Mouse (Mus musculus): ENCODE measurements at regions not wholly inside any gene's neighbourhood (a gene's known extent, or its start where the extent isn't known, plus 50 kb on each side); places are given as distances from the start of the nearest gene placed in this dataset.

DNA sequence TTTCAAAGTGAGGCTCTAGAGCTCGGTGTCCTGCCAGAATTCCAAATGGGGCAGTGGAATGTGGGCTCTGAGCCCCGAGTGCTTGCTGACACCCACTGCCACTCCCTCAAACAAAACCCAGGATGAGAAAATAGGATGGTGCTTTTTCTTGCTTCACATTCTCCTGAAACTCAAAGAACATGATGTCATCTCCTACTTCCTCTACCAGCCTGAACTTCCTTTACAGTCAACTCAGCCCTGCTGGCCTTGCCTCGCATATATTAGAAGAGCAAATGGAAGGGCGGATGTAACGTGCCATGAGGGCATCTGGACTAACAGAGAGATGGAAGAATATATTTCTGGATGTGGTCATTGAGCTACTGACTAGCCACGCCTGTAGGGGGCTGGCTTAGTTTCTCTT is 309.6 kb downstream of the Rbm26 start:
- no peak for ATAC-seq (ENCODE audit: low read depth)
- Histone ChIP-seq H3K27me3 (ENCODE audit: control insufficient read depth, insufficient read depth, low read length) (no peaks in the 10 kb centered on the region), H3K27ac (ENCODE audit: low read depth, low read length) (no peak overlapping the region), H3K4me3 (ENCODE audit: low read depth, low read length) (no peak overlapping the region), H3K4me2 (ENCODE audit: low read depth, low read length) (no peak overlapping the region), H3K9ac (replicated peaks; ENCODE audit: low read depth, low read length) (no peak overlapping the region), H3K4me1 (ENCODE audit: control insufficient read depth, insufficient read depth, low read length) (no peaks in the 10 kb centered on the region), H3K36me3 (ENCODE audit: control insufficient read depth, insufficient read depth, low read length) (no peaks in the 10 kb centered on the region), H3K9me3 (ENCODE audit: control insufficient read depth, low read length) (no peaks in the 10 kb centered on the region)
- WGBS: 84% methylated on average over 6 of the region's 6 CpGs

GRCm38 (mm10) chr14:104863881-104864280 is 313.2 kb downstream of the Rbm26 start:
- H3K4me1 ChIP-seq (ENCODE audit: control insufficient read depth, insufficient read depth, low read length): no peaks in the 10 kb centered on the region
- peak; percentile 79 for ATAC-seq (ENCODE audit: low read depth)
- H3K36me3 ChIP-seq (ENCODE audit: control insufficient read depth, insufficient read depth, low read length): no peaks in the 10 kb centered on the region
- no peak overlapping the region for H3K9ac ChIP-seq (replicated peaks; ENCODE audit: low read depth, low read length)
- H3K27me3 ChIP-seq (ENCODE audit: control insufficient read depth, insufficient read depth, low read length): no peaks in the 10 kb centered on the region
- 43% methylated on average over 9 of the region's 9 CpGs for whole genome bisulfite sequencing
- H3K4me2 ChIP-seq (ENCODE audit: low read depth, low read length): no peak overlapping the region
- no peak overlapping the region for H3K27ac ChIP-seq (ENCODE audit: low read depth, low read length)
- no peak overlapping the region for H3K4me3 ChIP-seq (ENCODE audit: low read depth, low read length)
- no peaks in the 10 kb centered on the region for H3K9me3 ChIP-seq (ENCODE audit: control insufficient read depth, low read length)

GRCm38 (mm10) chr14:104855913-104856312 is 321.2 kb downstream of the Rbm26 start:
- 67% methylated on average over 1 of the region's 1 CpGs for WGBS
- ATAC-seq (ENCODE audit: low read depth): no peak
- Histone ChIP-seq H3K4me2 (ENCODE audit: low read depth, low read length) (no peak overlapping the region), H3K36me3 (ENCODE audit: control insufficient read depth, insufficient read depth, low read length) (no peaks in the 10 kb centered on the region), H3K4me1 (ENCODE audit: control insufficient read depth, insufficient read depth, low read length) (no peaks in the 10 kb centered on the region), H3K27me3 (ENCODE audit: control insufficient read depth, insufficient read depth, low read length) (no peaks in the 10 kb centered on the region), H3K9me3 (ENCODE audit: control insufficient read depth, low read length) (no peaks in the 10 kb centered on the region), H3K27ac (ENCODE audit: low read depth, low read length) (no peak overlapping the region), H3K9ac (replicated peaks; ENCODE audit: low read depth, low read length) (no peak overlapping the region), H3K4me3 (ENCODE audit: low read depth, low read length) (no peak overlapping the region)

DNA sequence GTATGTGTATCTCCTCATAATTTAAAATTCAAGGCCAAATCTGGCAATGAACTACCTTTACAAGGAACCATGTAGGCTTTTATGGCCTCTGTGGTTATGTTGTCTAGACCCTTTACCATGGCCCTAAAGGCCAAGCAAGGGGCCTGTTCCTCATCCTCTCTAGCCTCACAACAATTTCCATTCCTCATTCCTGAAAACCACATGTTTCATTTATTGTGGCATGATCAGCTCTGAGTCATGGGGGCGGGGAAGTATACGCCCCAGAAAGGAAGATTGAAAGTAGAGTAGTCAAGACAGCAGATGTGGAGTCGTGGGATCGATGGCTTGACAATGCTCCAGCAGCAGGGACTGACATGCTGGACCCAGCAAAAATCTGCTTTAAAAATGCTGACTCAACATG is 326.8 kb upstream of the Rnf219 start:
- WGBS: 92% methylated on average over 4 of the region's 4 CpGs

DNA sequence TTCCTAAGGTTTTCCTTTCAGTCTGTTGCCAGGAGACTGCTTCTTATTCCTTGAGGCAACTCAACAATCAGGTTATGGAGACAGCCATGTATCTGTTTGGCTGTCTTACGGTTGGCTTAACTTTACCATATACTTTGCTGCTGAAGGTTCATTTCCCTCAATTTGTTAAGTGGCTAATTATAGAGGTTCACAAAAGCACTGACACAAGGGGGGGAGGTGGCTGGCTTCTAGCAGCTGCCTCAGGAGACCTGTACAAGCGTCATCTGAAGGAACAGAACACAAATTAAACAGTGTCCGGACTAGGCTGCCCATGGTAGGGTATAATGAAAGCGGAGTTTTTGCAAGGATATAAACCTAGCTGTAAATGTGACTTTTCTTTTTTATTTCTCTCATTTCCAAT is 305.0 kb upstream of the Rnf219 start:
- Histone ChIP-seq H3K27me3 (ENCODE audit: control insufficient read depth, insufficient read depth, low read length) (no peaks in the 10 kb centered on the region), H3K9me3 (ENCODE audit: control insufficient read depth, low read length) (no peaks in the 10 kb centered on the region), H3K4me2 (ENCODE audit: low read depth, low read length) (no peak overlapping the region), H3K4me3 (ENCODE audit: low read depth, low read length) (no peak overlapping the region), H3K36me3 (ENCODE audit: control insufficient read depth, insufficient read depth, low read length) (no peaks in the 10 kb centered on the region), H3K4me1 (ENCODE audit: control insufficient read depth, insufficient read depth, low read length) (no peaks in the 10 kb centered on the region), H3K9ac (replicated peaks; ENCODE audit: low read depth, low read length) (no peak overlapping the region), H3K27ac (ENCODE audit: low read depth, low read length) (no peak overlapping the region)
- ATAC-seq (ENCODE audit: low read depth): no peak
- 16% methylated on average over 4 of the region's 4 CpGs for whole genome bisulfite sequencing

More for the DNA sequence above, 326.8 kb upstream of the Rnf219 start:
- Histone ChIP-seq H3K9ac (replicated peaks; ENCODE audit: low read depth, low read length) (no peak overlapping the region), H3K9me3 (ENCODE audit: control insufficient read depth, low read length) (no peaks in the 10 kb centered on the region), H3K27me3 (ENCODE audit: control insufficient read depth, insufficient read depth, low read length) (no peaks in the 10 kb centered on the region), H3K4me2 (ENCODE audit: low read depth, low read length) (no peak overlapping the region), H3K4me1 (ENCODE audit: control insufficient read depth, insufficient read depth, low read length) (no peaks in the 10 kb centered on the region), H3K27ac (ENCODE audit: low read depth, low read length) (no peak overlapping the region), H3K36me3 (ENCODE audit: control insufficient read depth, insufficient read depth, low read length) (no peaks in the 10 kb centered on the region), H3K4me3 (ENCODE audit: low read depth, low read length) (no peak overlapping the region)
- ATAC-seq (ENCODE audit: low read depth): no peak

DNA sequence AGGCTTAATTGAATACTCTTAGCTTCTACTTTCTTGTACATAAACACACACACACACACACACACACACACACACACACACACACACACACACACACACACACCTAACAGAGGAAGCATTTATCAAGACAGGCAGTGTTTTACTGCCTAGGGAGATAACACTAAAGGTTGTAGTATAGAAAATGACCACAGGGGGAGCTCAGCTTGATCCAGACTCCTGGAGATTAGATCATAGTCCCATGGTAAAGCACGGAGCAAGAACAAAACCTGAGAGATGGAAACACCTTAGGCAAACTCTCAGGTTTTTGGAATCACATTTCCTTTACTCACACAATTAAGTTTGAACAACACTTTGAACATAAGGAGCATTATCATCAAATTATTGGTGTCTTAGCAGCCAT is 302.5 kb upstream of the Rnf219 start:
- H3K4me1 ChIP-seq (ENCODE audit: control insufficient read depth, insufficient read depth, low read length): no peaks in the 10 kb centered on the region
- H3K4me2 ChIP-seq (ENCODE audit: low read depth, low read length): no peak overlapping the region
- H3K9ac ChIP-seq (replicated peaks; ENCODE audit: low read depth, low read length): no peak overlapping the region
- H3K4me3 ChIP-seq (ENCODE audit: low read depth, low read length): no peak overlapping the region
- no peak overlapping the region for H3K27ac ChIP-seq (ENCODE audit: low read depth, low read length)
- no peaks in the 10 kb centered on the region for H3K27me3 ChIP-seq (ENCODE audit: control insufficient read depth, insufficient read depth, low read length)
- WGBS: 52% methylated on average over 1 of the region's 1 CpGs
- no peak for ATAC-seq (ENCODE audit: low read depth)
- H3K36me3 ChIP-seq (ENCODE audit: control insufficient read depth, insufficient read depth, low read length): no peaks in the 10 kb centered on the region
- H3K9me3 ChIP-seq (ENCODE audit: control insufficient read depth, low read length): no peaks in the 10 kb centered on the region

GRCm38 (mm10) chr14:104824224-104824623 is 301.8 kb upstream of the Rnf219 start:
- 78% methylated on average over 1 of the region's 1 CpGs for WGBS
- H3K4me1 ChIP-seq (ENCODE audit: control insufficient read depth, insufficient read depth, low read length): no peaks in the 10 kb centered on the region
- no peak for ATAC-seq (ENCODE audit: low read depth)
- H3K9me3 ChIP-seq (ENCODE audit: control insufficient read depth, low read length): no peaks in the 10 kb centered on the region
- no peak overlapping the region for H3K4me3 ChIP-seq (ENCODE audit: low read depth, low read length)
- no peak overlapping the region for H3K9ac ChIP-seq (replicated peaks; ENCODE audit: low read depth, low read length)
- no peaks in the 10 kb centered on the region for H3K36me3 ChIP-seq (ENCODE audit: control insufficient read depth, insufficient read depth, low read length)
- H3K4me2 ChIP-seq (ENCODE audit: low read depth, low read length): no peak overlapping the region
- no peaks in the 10 kb centered on the region for H3K27me3 ChIP-seq (ENCODE audit: control insufficient read depth, insufficient read depth, low read length)
- H3K27ac ChIP-seq (ENCODE audit: low read depth, low read length): no peak overlapping the region

- H3K9ac ChIP-seq (replicated peaks; ENCODE audit: low read depth, low read length): no peak overlapping the region
- H3K27ac ChIP-seq (ENCODE audit: low read depth, low read length): no peak overlapping the region
- H3K4me2 ChIP-seq (ENCODE audit: low read depth, low read length): no peak overlapping the region
- no peaks in the 10 kb centered on the region for H3K27me3 ChIP-seq (ENCODE audit: control insufficient read depth, insufficient read depth, low read length)
- 37% methylated on average over 11 of the region's 11 CpGs for WGBS
- H3K9me3 ChIP-seq (ENCODE audit: control insufficient read depth, low read length): no peaks in the 10 kb centered on the region
- H3K36me3 ChIP-seq (ENCODE audit: control insufficient read depth, insufficient read depth, low read length): no peaks in the 10 kb centered on the region
- H3K4me3 ChIP-seq (ENCODE audit: low read depth, low read length): no peak overlapping the region
- no peaks in the 10 kb centered on the region for H3K4me1 ChIP-seq (ENCODE audit: control insufficient read depth, insufficient read depth, low read length)
- ATAC-seq (ENCODE audit: low read depth): peak; percentile 41; the same call in 1 of the 2 replicates
Observed at GRCm38 (mm10) chr14:104821903-104822573, 299.6 kb upstream of the Rnf219 start.

DNA sequence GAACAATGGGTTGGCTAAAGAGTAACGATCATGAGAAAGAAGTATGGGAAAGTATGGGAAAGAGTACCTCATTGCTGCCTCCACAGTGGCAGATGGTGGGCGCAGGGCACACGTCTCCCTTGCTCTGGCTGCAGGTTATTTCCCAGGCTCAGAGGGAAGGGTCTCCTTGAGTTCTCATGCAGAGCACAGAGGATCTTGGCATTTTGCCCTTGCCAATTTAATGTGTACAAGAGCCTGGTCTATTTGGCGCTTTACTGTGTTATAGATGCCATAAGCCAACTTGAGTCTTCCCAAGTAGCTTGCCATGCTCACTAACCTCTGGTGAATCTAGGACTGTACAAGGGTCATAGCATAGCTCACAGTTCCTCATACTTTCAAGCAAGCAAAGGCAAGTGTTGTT is 296.7 kb upstream of the Rnf219 start:
- no peaks in the 10 kb centered on the region for H3K9me3 ChIP-seq (ENCODE audit: control insufficient read depth, low read length)
- 73% methylated on average over 4 of the region's 4 CpGs for WGBS
- no peaks in the 10 kb centered on the region for H3K4me1 ChIP-seq (ENCODE audit: control insufficient read depth, insufficient read depth, low read length)
- ATAC-seq (ENCODE audit: low read depth): no peak
- no peak overlapping the region for H3K27ac ChIP-seq (ENCODE audit: low read depth, low read length)
- no peaks in the 10 kb centered on the region for H3K27me3 ChIP-seq (ENCODE audit: control insufficient read depth, insufficient read depth, low read length)
- no peaks in the 10 kb centered on the region for H3K36me3 ChIP-seq (ENCODE audit: control insufficient read depth, insufficient read depth, low read length)
- no peak overlapping the region for H3K9ac ChIP-seq (replicated peaks; ENCODE audit: low read depth, low read length)
- H3K4me2 ChIP-seq (ENCODE audit: low read depth, low read length): no peak overlapping the region
- H3K4me3 ChIP-seq (ENCODE audit: low read depth, low read length): no peak overlapping the region

All from neural tube, embryonic 14.5 days (tissue).